Mouse (Mus musculus) liver, postnatal 0 days (tissue): ENCODE data around the gene Zdhhc1.

Experiments used
- CTCF ChIP-seq: sonication (generic); IDR thresholded peaks from 2 replicates; pipeline ENCODE4 v1.5.1; 2016; ENCODE audit warnings: antibody characterized with exemption, low read depth
- EP300 ChIP-seq: IDR thresholded peaks from 2 replicates; pipeline ENCODE4 v1.6.1; 2016; ENCODE audit warnings: antibody characterized with exemption, low read depth, mild to moderate bottlenecking

DNA sequence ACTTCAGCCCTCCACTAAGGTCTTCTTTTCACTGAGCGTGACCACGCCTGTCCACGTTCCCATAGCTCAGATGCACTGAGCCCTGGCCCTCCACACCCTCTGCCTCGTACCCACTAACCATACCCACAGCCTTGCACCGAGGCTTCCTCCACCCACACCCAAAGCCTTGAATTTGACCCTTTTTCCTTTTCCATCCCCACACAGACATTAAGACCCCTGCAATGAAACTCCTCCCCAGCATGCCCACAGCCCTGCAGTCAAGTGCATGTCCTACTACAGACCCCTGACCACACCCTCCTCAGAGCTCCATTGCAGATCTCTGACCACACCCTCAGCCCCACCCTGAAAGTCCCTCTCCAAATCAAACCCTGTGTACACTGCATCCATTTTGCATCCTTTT lies 26.9 kb downstream of the Zdhhc1 start:
- TF ChIP-seq CTCF (no peak), EP300 (no peak)
